Mouse (Mus musculus): ENCODE data around the gene Lsmem1.
"Not testable (repeated sequence)": the region's sequence is repeated elsewhere in the genome, so short reads cannot be mapped to it uniquely, and the experiment has no call there.

Gene Lsmem1

DNA sequence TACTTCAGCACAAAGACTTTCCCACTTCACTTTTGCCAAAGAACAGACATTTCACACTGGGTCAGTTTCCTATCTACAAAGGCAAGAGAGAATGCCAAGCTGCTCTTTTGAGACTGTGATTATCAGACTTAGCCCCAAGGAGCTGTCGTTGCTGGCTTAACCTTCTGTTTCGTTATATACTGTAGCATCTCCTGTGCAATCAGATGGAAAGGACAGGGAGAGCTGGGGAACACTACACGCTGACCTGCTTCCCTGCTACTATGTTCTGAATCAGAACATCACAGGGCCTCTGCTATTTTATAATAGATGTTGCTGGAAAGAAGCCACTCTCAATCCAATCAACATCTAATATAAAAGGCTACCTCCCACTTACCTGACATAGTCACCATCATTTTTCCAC, 9.8 kb upstream of the Lsmem1 start:
- no peak for DNase-seq

DNA sequence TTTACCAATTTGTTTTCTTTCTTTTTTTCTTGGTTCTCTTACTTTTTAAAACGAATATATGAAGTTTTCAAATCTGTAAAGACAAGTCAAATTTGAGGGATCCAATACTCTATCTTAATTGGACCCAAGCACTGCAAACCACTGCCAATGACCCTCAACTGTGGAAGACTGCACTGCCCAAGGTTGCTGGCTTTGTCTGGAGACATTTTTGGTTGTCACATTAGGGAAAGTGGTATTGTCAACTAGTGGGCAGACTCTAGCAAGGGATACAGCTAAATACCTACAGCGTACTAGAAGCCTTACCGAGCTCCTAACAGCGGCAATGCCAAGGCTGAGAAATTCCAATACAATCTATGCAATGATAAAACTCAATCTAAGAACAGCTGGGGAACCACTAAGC, 8.6 kb upstream of the Lsmem1 start:
- no peak for DNase-seq

DNA sequence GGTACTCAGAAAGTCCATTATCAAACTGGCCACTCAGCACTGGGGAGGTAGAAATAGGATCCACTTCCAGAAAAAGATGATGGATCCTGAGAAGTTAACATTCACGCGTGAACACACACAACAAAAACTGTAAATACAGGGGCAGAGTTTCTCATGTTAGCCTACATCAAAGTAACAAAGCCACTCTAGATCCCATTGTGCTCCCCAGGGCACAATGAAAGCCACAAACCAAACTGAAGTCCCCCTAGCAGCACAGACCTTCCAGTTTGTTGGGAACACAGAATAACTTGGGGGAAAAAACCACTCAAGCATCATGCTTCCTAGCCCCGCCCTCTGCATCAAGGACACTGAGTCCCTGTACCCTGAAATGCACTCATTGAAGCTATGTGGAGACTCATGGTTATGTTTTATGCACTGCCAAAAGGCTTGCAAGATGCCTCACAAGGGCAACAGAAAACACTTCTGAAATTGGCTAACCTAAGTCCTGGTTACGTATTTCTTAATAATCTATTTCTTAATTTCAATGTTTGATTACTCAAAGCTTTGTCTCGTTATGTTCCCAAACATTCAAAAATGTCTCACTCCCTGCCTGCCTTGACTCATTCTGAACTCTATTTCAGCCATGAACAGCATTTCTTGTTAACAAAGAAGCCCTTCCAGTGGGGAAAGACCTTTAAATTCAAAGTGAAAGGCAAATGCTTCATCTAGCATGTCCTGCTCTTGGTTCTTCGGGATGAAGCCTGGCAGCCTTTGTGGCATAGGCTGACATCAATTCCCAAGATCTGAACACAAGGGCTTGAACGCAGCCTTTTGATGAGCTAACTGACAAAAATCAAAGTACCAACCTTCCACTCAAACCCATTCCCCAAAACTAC, 3.1 kb upstream of the Lsmem1 start:
- DNase-seq = no peak

DNA sequence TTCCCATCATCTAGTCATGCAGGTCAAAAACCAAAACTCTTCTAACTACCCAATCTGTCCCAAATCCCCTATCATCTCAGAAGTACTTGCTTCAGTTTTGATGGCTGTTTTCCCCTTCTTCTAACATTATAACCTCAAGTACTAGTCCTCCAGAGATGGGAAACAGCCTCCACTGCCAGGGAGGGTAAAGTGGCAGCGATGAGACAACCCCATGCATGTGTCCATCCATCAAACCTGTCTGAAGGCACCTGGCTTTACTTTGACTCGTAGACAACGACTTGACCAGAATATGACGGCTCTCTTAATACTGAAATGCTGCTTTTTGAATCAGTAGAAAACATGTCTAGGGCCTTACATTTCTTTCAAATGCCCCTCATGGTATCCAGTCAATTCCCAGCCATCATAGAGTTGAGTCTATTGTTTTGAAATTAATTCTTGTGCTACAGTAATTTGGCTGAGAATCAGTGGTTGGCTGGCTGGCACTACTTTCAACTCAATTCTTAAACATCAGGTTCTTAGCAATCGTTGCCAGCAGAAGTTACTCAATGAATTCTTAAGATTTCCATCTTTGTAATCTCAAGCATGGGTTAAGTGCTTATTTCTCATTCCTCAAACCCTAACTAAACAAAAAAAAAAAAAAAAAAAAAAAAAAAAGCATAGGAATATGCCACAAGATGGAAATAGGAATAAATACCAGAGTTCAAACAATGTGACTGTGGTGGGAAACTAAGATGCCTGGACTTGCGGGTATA, 1.4 kb upstream of the Lsmem1 start:
- DNase-seq = no peak

DNA sequence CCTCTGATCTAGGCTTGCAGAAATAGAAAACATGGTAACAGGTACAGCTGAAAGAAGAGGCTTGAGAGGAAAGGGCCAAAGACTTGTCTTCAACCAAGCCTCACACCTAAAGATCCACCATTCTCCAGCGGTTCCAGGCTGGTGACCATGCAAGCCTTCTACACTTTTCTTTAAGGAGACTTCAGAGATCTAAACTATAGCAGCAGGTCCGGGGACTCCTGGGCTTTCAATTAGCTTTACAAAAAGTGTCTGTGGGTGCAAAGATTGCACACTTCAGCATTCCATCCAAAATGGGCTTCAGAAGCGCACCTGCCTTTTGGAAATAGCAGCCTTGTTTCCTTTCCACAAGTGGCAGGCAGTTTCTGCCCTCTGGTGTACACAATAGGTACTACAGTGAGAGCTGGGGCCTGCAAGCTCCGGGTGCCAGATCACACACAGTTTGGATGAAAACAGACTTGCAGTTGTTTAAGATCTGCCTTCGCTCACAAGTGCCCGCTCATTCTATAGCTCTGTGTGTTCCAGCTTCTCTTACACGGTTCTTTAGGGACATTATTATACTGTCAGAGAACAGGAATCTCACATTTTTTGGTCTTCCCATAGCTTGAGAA, 609 bp upstream of the Lsmem1 start:
- DNase-seq = peak; percentile 52

DNA sequence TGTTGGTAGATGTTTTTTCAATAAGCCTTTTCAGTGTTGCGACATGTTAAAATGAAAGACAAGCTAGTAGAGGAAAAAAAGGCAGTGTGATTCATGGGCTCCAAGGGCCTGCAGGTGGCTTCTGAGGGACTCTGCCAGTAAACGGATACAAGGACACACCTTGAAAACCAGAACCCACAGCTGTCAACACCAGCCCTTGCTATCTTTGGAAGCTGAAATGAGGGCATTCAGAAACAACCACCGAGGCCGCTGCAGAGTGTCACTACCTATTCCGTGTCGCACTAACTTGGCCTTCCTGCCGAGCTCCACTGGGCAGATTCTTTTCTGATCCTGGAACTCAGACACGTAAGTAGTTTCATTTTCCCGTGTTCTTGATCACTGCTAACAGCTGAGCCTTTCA, 863 bp downstream of the Lsmem1 start:
- DNase-seq = no peak

DNA sequence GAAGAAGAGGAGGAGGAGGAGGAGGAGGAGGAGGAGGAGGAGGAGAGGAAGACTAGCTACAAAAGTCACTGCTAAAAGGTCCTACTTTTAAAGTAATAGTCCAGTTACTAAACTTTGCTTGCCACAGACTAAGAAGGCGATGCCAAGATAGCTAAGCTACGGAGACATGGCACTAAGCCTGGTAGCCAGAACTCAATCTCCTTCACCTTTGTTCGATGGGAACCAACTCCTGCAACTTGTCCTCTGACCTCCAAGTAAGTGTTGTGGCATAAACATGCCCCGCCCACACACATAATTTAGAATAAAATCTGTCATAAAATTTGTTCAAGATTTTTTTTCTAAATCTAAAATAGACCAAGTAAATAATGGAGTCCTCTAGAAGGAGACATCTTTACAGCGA, 1.3 kb downstream of the Lsmem1 start:
- no peak for DNase-seq

DNA sequence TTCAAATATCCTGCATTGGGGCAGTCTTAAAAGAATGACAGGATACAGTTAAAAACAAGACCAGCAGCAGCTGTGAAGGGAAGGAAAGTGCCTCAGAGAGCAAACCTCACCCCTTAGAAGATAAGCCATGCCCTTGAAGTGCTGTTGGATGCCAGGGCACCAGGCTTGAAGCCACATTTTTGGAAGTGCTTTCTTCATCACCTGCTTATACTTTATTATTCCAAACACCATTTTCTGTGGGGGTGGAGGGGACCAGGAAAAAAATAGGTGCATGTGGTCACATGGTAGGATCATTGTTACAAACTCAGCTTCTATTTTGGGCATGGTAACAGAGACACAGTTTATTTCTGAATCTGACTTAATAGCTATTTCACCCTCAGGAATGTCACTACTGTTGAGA, 1.8 kb downstream of the Lsmem1 start:
- DNase-seq = no peak

DNA sequence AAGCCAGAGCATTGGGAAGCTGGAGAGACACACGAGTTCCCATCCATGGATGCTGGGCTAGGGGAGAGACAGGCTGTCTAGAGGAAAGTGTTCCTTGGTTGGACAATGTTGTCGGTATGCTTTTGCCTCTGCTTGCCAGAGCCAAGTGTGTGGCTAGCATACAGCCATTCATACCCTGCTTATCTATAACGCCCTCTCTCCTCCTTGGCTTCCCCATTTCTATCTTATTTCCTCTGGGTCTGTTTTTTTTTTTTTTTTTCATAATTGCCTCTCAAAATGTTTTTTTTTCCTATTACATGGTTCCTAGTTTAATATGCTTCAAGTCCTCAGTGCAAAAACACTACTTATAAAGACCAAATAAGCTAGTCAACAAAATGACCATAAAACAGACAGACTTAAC, 13.8 kb downstream of the Lsmem1 start:
- DNase-seq = no peak

DNA sequence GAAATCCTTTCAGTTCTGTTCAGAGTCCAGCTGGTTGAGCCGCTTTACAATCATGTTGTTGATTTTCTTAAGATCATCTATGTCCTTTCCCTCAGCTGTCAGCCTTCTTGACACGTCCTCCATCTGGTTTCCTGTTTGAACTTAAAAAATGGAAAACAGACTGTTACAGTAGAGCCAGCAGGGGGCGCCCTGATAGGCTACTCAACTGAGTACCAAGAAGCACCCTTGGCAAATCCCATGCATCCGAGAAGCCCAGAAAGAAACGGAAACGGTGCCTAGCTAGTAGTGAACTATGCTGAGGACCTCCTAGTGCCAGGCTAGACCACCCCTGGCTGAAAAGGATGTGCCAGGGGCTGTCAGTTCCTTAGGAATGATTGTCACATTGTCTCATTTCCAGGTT, 22.2 kb downstream of the Lsmem1 start:
- DNase-seq = peak; percentile 8

DNA sequence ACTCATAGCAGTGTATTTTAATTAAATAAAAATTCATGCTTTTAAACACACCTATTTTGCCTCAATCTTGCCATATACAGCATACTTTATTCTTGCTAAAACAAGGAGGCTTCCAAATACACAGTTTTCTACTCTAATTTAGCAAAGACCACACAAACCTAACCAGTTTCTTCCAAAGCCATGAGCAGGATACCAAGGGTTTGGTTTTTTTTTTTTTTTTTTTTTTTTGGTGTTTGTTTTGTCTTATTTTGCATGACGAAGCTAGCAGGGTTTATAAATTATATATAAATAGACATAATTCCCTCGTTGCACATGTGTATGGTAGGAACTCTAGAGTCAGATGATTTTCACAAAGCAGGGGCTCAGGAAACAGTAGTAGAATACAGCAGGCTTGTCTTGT, 23.1 kb downstream of the Lsmem1 start:
- no peak for DNase-seq

DNA sequence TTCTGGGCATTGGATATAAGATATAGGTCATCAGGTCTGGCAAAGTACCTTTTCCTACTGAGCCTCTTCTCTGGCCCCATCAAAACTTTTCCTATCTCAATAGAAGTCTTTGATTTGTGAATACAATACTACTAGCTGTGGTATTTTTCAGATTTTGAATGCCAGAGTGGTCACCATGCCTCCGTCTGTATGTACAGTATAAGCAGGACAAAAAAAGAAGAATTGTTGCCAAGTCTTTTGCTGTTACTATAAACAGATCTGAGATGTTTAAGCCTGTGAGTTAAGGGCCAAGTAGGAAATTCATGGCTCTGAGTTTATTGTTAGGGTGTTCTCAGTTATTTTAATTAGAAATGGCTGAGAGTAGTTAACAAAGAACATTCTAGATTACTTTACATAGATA, 24.1 kb downstream of the Lsmem1 start:
- not testable (repeated sequence) for DNase-seq

DNA sequence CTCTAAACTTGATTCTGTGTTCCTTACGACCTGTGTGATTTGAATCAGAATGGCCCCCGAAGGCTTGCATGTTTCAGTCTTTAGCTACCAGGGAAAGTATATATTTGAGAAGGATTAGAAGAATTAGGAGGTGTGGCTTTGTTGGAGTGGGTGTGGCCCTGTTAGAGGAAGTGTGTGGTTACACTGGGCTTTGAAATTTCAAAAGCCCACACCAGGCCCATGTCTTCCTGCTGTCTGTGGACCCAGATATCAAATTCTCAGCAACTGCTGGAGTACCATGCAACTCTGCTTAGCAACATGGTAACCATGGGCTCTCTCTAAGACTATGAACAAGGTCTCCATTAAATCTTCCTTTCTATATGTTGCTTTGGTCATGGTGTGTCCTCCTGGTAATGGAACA, 27.7 kb downstream of the Lsmem1 start:
- DNase-seq = no peak

DNA sequence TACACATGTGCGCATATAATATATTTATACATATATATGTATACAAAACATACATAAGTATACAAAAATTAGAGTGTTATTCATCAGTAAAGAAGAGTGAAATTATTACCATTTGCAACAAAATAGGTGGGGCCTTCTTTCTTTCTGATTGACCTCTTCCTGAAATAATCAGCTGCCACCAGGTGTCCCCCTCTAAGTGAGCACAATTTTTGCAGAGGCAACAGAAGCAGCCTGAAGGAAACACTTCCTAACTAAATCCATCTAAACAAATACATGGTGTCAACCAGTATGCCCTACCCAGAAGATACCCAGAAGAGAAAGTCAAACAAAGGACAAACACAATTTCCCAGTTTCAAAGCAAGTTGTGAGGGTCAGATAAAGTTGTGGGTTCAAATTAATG, 29.6 kb downstream of the Lsmem1 start:
- no peak for DNase-seq

DNA sequence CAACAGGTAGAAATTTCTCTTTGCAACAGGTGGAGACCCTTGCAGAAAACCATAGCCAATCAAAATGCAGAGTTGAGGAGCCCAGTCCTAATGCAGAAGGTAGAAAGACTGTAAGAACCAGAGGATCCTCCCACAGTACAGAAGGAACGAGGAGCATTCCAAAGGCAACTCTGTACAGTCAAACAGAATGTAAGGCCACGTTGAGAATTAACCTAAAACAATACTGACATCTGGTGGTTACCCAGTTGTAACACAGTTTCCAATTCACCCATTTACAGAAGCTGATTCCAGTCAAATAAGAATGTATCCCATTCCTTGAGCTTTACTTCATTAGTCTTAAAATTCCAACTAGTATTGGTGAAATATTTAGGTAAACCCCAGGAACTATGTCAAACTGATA, 34.7 kb downstream of the Lsmem1 start:
- DNase-seq = no peak

DNA sequence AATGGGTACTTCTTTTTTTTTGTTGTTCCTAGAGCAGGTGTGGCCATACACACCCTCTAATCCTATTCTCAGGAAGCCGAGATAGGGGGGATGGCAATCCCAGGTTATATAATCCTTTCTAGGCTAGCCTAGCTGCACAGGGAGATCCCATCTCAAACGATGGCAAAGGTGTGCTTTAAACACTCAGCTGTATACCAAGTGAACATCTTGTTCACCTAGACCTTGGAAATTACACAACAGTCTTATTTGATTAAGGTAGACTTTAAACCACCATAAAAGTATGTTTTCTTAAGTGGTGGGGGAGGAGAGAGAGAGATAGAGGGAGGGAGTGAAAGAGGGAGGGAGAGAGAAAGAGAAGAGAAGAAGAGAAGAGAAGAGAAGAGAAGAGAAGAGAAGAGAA, 38.5 kb downstream of the Lsmem1 start:
- DNase-seq = no peak

DNA sequence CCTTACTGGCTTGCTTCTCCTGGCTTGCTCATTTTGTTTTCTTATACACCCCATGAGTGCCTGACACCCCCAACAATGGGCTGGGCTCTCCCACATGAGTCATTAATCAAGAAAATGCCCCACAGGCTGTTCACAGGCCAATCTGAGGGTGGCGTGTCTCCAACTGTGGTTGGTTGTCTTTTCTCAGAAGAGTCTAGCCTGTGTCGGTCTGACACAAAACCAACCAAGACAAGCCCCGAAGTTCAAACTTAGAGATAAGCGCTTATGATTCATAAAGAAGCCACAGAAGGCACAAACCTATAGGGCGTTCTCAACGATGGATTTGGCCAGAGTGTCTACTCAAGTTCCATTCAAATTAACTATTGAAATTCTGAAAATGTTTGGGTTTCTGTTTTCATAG, 45.1 kb downstream of the Lsmem1 start:
- no peak for DNase-seq

DNA sequence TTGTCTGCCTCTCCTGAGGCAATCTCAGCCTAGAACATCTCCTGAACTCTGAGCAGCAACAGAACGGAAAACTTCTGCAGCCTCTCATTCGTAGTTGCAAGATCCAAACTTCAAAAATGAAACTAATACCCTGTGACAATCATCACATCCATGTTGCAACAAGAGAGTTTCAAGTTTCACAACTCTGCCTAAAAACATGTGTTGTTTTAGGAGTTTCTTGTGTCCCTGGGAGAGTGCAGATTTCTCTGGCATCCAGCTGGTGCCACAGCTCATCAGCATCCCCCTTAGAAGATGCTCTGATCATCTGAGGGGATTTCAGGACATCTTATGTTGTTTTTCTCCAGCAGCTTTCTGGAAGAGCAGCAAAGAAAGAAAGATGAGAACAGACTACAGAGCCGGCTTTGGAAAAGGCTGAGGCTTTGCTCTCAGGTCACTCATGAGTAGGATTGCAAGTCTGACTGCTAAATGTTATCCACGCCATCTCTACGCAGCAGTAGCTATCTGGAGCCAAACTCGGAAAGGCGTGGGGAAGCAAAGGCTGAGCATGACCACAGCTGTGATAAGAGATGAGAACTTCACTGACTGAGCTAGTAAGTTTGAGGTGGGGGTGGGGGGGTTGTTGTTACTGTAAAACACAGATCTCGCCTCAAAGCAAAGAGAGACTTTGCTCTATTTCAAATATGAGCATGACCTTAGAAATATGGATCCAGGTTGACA, 46.8 kb downstream of the Lsmem1 start:
- DNase-seq = no peak

DNA sequence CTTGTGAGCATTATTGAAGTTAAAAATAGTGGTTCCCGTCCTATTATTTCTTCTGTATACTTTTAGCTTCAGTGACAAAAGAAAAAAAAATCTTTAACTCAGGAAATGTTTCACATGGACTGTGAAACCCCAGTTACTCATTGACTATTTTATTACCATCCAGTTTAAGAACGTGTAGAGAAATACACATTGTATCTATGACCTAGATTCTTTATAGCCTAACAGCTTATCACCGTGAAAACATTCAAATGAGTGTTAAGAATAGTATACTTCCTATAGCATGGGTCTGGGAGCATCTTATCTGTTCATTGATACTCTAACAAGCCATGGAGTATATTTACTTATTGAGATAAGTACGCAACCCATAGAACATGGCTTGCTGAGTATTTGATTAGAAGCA, 52.0 kb downstream of the Lsmem1 start:
- DNase-seq = no peak

DNA sequence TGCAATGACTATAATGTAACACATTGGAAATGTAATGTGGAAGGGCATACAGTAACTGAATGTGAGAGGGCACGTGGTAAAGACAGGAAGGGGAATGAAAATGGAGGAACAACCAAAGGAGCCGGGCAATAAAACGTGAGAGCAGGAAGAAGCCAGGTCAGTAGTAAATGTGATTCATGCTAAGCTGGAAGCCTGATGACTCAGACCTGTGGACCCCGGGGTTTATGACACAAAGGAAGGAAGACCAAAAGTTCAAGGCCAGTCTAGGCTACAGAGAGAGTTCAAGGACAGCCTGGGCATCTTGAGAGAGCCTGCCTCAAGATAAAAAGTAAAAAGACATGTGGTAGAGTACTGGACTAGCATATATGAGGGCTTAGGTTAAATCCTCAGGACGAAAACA, 52.8 kb downstream of the Lsmem1 start:
- no peak for DNase-seq

DNA sequence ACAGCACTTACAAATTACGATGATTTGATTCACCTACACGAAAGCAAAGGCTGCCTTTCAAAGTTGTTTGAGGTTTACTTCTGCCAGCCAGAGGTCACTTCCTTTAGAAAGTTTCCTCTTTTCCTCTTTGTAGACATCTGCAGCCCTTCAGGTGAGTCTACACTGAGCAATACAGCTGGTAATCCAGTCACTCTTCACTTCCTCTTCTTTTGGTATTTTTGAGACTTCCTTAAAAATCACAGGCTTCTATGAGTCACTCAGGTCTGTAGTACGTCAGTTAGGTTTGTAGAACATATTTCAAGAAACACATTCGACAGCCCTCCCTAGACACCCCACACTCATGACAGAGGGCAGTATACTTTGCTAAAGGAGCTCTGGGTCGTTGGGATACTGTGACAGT, 58.6 kb downstream of the Lsmem1 start:
- DNase-seq = no peak

DNA sequence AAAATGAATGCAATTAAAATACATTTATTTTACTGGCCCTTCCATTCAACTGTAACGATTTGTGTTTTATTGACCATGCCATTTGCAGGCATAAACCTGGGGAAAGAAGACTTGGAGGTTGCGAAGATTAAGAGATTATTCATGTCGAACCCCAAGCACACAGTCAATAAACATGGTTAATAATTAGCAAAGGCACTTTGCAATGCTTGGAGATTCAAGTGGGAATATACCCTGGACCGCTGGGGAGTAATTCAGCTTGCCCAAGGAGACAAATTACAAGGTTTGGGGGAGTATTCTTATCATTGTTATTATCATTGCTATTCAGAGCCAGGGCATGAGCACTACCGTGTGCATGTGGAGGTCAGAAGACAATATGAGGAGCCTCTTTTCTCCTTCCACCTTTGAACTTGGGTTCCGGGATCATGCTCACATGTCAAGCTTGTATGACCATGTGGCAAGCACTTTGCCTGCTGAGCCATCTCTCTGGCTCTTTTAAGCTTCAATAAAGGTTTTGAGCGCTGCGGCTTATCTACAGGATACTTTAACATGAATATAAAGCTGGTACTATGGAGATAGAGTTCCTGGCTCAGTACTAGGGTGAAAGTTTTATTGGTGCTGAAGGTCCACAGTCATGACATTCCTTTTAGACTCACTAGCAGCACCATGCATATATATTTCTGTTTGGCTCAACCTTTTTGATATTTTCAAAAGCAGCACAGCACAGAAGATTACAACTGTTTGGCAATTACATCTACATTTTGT, 59.6 kb downstream of the Lsmem1 start:
- DNase-seq = no peak

DNA sequence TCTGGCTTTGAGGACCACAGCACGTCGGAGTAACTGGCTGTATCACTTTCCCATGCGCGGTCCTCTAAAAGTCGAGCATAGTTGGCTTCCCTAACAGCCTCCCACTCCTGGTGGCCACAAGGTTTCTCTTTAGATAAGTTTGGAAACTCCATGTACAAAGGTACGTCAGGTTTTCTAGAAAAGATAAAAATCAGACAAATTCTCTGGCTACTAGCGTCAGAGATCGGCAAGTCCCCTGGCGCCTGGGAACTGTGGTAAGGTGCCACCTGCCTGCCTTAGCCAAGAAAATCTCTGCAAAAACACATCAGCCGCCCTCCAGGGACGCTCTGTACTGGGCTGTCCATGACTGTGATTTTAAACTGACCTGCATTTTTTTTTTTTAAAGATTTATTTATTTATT, 64.8 kb downstream of the Lsmem1 start:
- DNase-seq = no peak

Data from cerebellum, adult 9-11 months (tissue).